Mouse (Mus musculus) heart, adult 9 months (tissue): ENCODE data around the gene Hes7.

ENCODE experiments used
- DNase-seq, 2 experiments: peaks; one replicate each; pipeline ENCODE4 v3.0.0; 2022; ENCODE audit warnings: low spot score in 2 of 2

Hes7 gene

GRCm38 (mm10) chr11:69101604-69102402 is 18.4 kb upstream of the Hes7 start:
- no peak for DNase-seq

GRCm38 (mm10) chr11:69102403-69102725 is 17.8 kb upstream of the Hes7 start:
- DNase-seq, result no peak

- no peak for DNase-seq
Observed at GRCm38 (mm10) chr11:69103121-69103520, 17.1 kb upstream of the Hes7 start.

- peak in 1 of 2 experiments; percentile 11 for DNase-seq
Observed at GRCm38 (mm10) chr11:69103531-69104435, 16.4 kb upstream of the Hes7 start.

GRCm38 (mm10) chr11:69104487-69104886 is 15.7 kb upstream of the Hes7 start:
- DNase-seq, result no peak

GRCm38 (mm10) chr11:69105227-69105626 is 15.0 kb upstream of the Hes7 start:
- DNase-seq, result no peak

GRCm38 (mm10) chr11:69105796-69106195 is 14.4 kb upstream of the Hes7 start:
- no peak for DNase-seq

GRCm38 (mm10) chr11:69106299-69106698 is 13.9 kb upstream of the Hes7 start:
- DNase-seq, result no peak

GRCm38 (mm10) chr11:69106842-69107241 is 13.4 kb upstream of the Hes7 start:
- DNase-seq, result peak in 1 of 2 experiments; percentile 12

GRCm38 (mm10) chr11:69107676-69108075 is 12.5 kb upstream of the Hes7 start:
- peak in 1 of 2 experiments; percentile 13 for DNase-seq

- peak in 1 of 2 experiments; percentile 4 for DNase-seq
Observed at GRCm38 (mm10) chr11:69108223-69108622, 12.0 kb upstream of the Hes7 start.

- peak in 1 of 2 experiments; percentile 33 for DNase-seq
Observed at GRCm38 (mm10) chr11:69109032-69109900, 10.9 kb upstream of the Hes7 start.

GRCm38 (mm10) chr11:69110319-69111046 is 9.7 kb upstream of the Hes7 start:
- DNase-seq, result peak; percentile 78 to 92

GRCm38 (mm10) chr11:69111051-69111810 is 9.0 kb upstream of the Hes7 start:
- no peak for DNase-seq

- peak in 1 of 2 experiments; percentile 18 for DNase-seq
Observed at GRCm38 (mm10) chr11:69111865-69112264, 8.3 kb upstream of the Hes7 start.

- no peak for DNase-seq
Observed at GRCm38 (mm10) chr11:69114018-69114417, 6.2 kb upstream of the Hes7 start.

GRCm38 (mm10) chr11:69114621-69115020 is 5.6 kb upstream of the Hes7 start:
- DNase-seq, result no peak

GRCm38 (mm10) chr11:69116843-69117242 is 3.4 kb upstream of the Hes7 start:
- DNase-seq, result no peak

GRCm38 (mm10) chr11:69117737-69118695 is 2.2 kb upstream of the Hes7 start:
- peak; percentile 74 to 75 for DNase-seq
